Mouse (Mus musculus) bone marrow macrophage, adult 2 months (primary cell): Measurements from ENCODE around the gene Lrpap1.

Experiments
- CTCF ChIP-seq: IDR thresholded peaks from 2 replicates; pipeline ENCODE4 v1.5.1; 2012; ENCODE audit warnings: low read depth, mild to moderate bottlenecking, low read length, moderate library complexity
- POLR2A ChIP-seq: IDR thresholded peaks from 2 replicates; pipeline ENCODE4 v1.6.1; 2012; ENCODE audit warnings: mild to moderate bottlenecking, low read depth, low read length, borderline replicate concordance

GRCm38 (mm10) chr5:35091636-35092035 lies 13.9 kb downstream of the Lrpap1 start:
- TF ChIP-seq POLR2A (no peak), CTCF (no peak)
